Mouse (Mus musculus) heart, postnatal 0 days (tissue): ENCODE data around the gene Olfr317.

Source experiments
- CTCF ChIP-seq: IDR thresholded peaks from 2 replicates; pipeline ENCODE4 v1.5.1; 2016; ENCODE audit warnings: antibody characterized with exemption, control low read depth, low read depth
- EP300 ChIP-seq: IDR thresholded peaks from 2 replicates; pipeline ENCODE4 v1.6.1; 2016; ENCODE audit warnings: antibody characterized with exemption, low read depth

DNA sequence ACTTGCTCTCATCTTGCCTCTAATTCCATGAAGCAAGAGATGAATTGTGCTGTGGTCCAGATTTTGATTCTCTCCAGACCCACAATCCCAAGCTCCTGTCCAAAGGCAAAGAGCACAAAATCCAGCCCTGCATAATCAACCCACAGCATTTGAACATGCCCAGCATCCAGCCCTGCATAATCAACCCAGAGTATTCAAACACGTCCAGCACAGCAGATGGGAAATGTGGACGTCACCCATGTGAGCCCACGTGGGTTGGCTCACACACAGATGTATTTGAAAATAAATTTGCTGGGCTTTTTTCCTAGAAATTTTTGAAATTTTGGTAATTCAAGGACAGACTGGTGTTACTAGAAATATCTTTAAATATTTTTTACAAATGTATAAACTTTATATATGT is 5.6 kb downstream of the Olfr317 start:
- TF ChIP-seq CTCF = no peak
- TF ChIP-seq EP300 = no peak
